Mouse (Mus musculus) erythroid progenitor cell, adult 5-6 weeks (primary cell): ENCODE data around the gene Helz. TPM values are rescaled to one million over a fixed set of nuclear protein-coding genes. Genes with fewer than 3 reads are reported as not detected.
"Not testable (repeated sequence)": the region's sequence is repeated elsewhere in the genome, so short reads cannot be mapped to it uniquely, and the experiment has no call there.

Source experiments
- ATAC-seq: replicated peaks from 2 replicates; pipeline ENCODE4 v1.8.0; 2016; ENCODE audit warnings: moderate number of reproducible peaks, mild to moderate bottlenecking, moderate TSS enrichment, inconsistent platforms; ENCODE audit not compliant: poor library complexity, low FRiP score, severe bottlenecking
- total RNA-seq, 2 experiments: library from RNA; stranded (forward) in 1 of 2; stranded (reverse) in 1 of 2; fragments of 150-400 nt in 1 of 2; fragments of 186-747, 209-891 nt in 1 of 2; gene quantifications; 2 replicates each; pipeline versions ENCODE4 v1.2.3 to v1.2.4; 2015 to 2017; ENCODE audit warnings: low replicate concordance in 2 of 2

The Helz gene
- total RNA-seq, 2 experiments from 2014 or later = 7.3 to 8.8 TPM

- 0 out of 2 replicates have a peak, but pooled peaks have one; percentile 15 for ATAC-seq
Observed at GRCm38 (mm10) chr11:107546667-107547301, 946 bp upstream of the Helz start.

GRCm38 (mm10) chr11:107548204-107548975 lies 660 bp downstream of the Helz start:
- no peak for ATAC-seq

GRCm38 (mm10) chr11:107559874-107560273 lies 12.1 kb downstream of the Helz start:
- no peak for ATAC-seq

GRCm38 (mm10) chr11:107567431-107567830 lies 19.7 kb downstream of the Helz start:
- ATAC-seq = no peak

GRCm38 (mm10) chr11:107568466-107568995 lies 20.8 kb downstream of the Helz start:
- no peak for ATAC-seq

- ATAC-seq = not testable (repeated sequence)
Observed at GRCm38 (mm10) chr11:107570891-107571290, 23.2 kb downstream of the Helz start.

GRCm38 (mm10) chr11:107571318-107571717 lies 23.6 kb downstream of the Helz start:
- ATAC-seq = no peak

- ATAC-seq = no peak
Observed at GRCm38 (mm10) chr11:107572551-107572950, 24.8 kb downstream of the Helz start.

- ATAC-seq = no peak
Observed at GRCm38 (mm10) chr11:107573061-107573692, 25.4 kb downstream of the Helz start.

GRCm38 (mm10) chr11:107573847-107574246 lies 26.1 kb downstream of the Helz start:
- no peak for ATAC-seq

GRCm38 (mm10) chr11:107574811-107575705 lies 27.3 kb downstream of the Helz start:
- no peak for ATAC-seq

- no peak for ATAC-seq
Observed at GRCm38 (mm10) chr11:107576186-107576585, 28.5 kb downstream of the Helz start.

- ATAC-seq = no peak
Observed at GRCm38 (mm10) chr11:107577400-107577799, 29.7 kb downstream of the Helz start.

- ATAC-seq = no peak
Observed at GRCm38 (mm10) chr11:107578226-107578625, 30.5 kb downstream of the Helz start.

- no peak for ATAC-seq
Observed at GRCm38 (mm10) chr11:107580786-107581185, 33.1 kb downstream of the Helz start.

- ATAC-seq = no peak
Observed at GRCm38 (mm10) chr11:107584660-107585451, 37.1 kb downstream of the Helz start.

GRCm38 (mm10) chr11:107586129-107586528 lies 38.4 kb downstream of the Helz start:
- not testable (repeated sequence) for ATAC-seq

GRCm38 (mm10) chr11:107587141-107587540 lies 39.4 kb downstream of the Helz start:
- no peak for ATAC-seq

- ATAC-seq = no peak
Observed at GRCm38 (mm10) chr11:107592575-107592974, 44.8 kb downstream of the Helz start.
